Mouse (Mus musculus): ENCODE measurements at regions not wholly inside any gene's neighbourhood (a gene's known extent, or its start where the extent isn't known, plus 50 kb on each side); places are given as distances from the start of the nearest gene placed in this dataset.

- no peak for DNase-seq (ENCODE audit: low spot score in 2 of 2)
These were observed 861.8 kb downstream of the Efnb2 start for GRCm38 (mm10) chr8:7799221-7799620.

GRCm38 (mm10) chr8:7796156-7796555 lies 864.9 kb downstream of the Efnb2 start:
- DNase-seq (ENCODE audit: low spot score in 2 of 2): no peak

GRCm38 (mm10) chr8:7763820-7764219 lies 897.2 kb downstream of the Efnb2 start:
- DNase-seq (ENCODE audit: low spot score in 2 of 2): no peak

- no peak for DNase-seq (ENCODE audit: low spot score in 2 of 2)
These were observed 900.1 kb downstream of the Efnb2 start for GRCm38 (mm10) chr8:7760987-7761386.

GRCm38 (mm10) chr8:7732726-7733125 lies 928.3 kb downstream of the Efnb2 start:
- DNase-seq (ENCODE audit: low spot score in 2 of 2): no peak

- DNase-seq (ENCODE audit: low spot score in 2 of 2): no peak
These were observed 939.2 kb downstream of the Efnb2 start for GRCm38 (mm10) chr8:7721880-7722279.

- DNase-seq (ENCODE audit: low spot score in 2 of 2): no peak
These were observed 941.9 kb downstream of the Efnb2 start for GRCm38 (mm10) chr8:7718898-7719696.

- DNase-seq (ENCODE audit: low spot score in 2 of 2): no peak
These were observed 950.3 kb downstream of the Efnb2 start for GRCm38 (mm10) chr8:7710764-7711163.

- no peak for DNase-seq (ENCODE audit: low spot score in 2 of 2)
These were observed 951.6 kb downstream of the Efnb2 start for GRCm38 (mm10) chr8:7709406-7709805.

GRCm38 (mm10) chr8:7691355-7691996 lies 969.6 kb downstream of the Efnb2 start:
- no peak for DNase-seq (ENCODE audit: low spot score in 2 of 2)

GRCm38 (mm10) chr8:7653804-7654203 lies 1007.2 kb downstream of the Efnb2 start:
- no peak for DNase-seq (ENCODE audit: low spot score in 2 of 2)
